Mouse (Mus musculus): ENCODE results near the gene Prdm11. TPM values are rescaled to one million over a fixed set of nuclear protein-coding genes. Genes with fewer than 3 reads are reported as not detected.

Gene Prdm11
- polyA plus RNA-seq, 3 experiments from 2014 or later: 1.1 to 2.8 (median 2.0) TPM

- no peak for ATAC-seq
Observed at GRCm38 (mm10) chr2:93011465-93011864, 34.5 kb downstream of the Prdm11 start.

- ATAC-seq: no peak
Observed at GRCm38 (mm10) chr2:93007967-93008685, 37.8 kb downstream of the Prdm11 start.

- ATAC-seq: no peak
Observed at GRCm38 (mm10) chr2:93005028-93005427, 40.9 kb downstream of the Prdm11 start.

- no peak for ATAC-seq
Observed at GRCm38 (mm10) chr2:92991976-92992375, 54.0 kb downstream of the Prdm11 start.

- ATAC-seq: no peak
Observed at GRCm38 (mm10) chr2:92989593-92989992, 56.4 kb downstream of the Prdm11 start.

- no peak for ATAC-seq
Observed at GRCm38 (mm10) chr2:92987901-92988631, 57.9 kb downstream of the Prdm11 start.

- no peak for ATAC-seq
Observed at GRCm38 (mm10) chr2:92987108-92987618, 58.8 kb downstream of the Prdm11 start.

GRCm38 (mm10) chr2:92985600-92985999 is 60.4 kb downstream of the Prdm11 start:
- ATAC-seq: no peak

- no peak for ATAC-seq
Observed at GRCm38 (mm10) chr2:92985171-92985570, 60.8 kb downstream of the Prdm11 start.

- ATAC-seq: no peak
Observed at GRCm38 (mm10) chr2:92984321-92985108, 61.5 kb downstream of the Prdm11 start.

GRCm38 (mm10) chr2:92983273-92983620 is 62.7 kb downstream of the Prdm11 start:
- no peak for ATAC-seq

GRCm38 (mm10) chr2:92982591-92983272 is 63.2 kb downstream of the Prdm11 start:
- no peak for ATAC-seq

- ATAC-seq: no peak
Observed at GRCm38 (mm10) chr2:92980165-92980564, 65.8 kb downstream of the Prdm11 start.

- no peak for ATAC-seq
Observed at GRCm38 (mm10) chr2:92975031-92975790, 70.8 kb downstream of the Prdm11 start.

- ATAC-seq: no peak
Observed at GRCm38 (mm10) chr2:92973646-92974045, 72.3 kb downstream of the Prdm11 start.

- no peak for ATAC-seq
Observed at GRCm38 (mm10) chr2:92972071-92972470, 73.9 kb downstream of the Prdm11 start.

GRCm38 (mm10) chr2:92971536-92971935 is 74.4 kb downstream of the Prdm11 start:
- no peak for ATAC-seq

- ATAC-seq: no peak
Observed at GRCm38 (mm10) chr2:92971069-92971468, 74.9 kb downstream of the Prdm11 start.

- no peak for ATAC-seq
Observed at GRCm38 (mm10) chr2:92967839-92968166, 78.2 kb downstream of the Prdm11 start.

- ATAC-seq: no peak
Observed at GRCm38 (mm10) chr2:92967032-92967838, 78.7 kb downstream of the Prdm11 start.

GRCm38 (mm10) chr2:92966257-92966656 is 79.7 kb downstream of the Prdm11 start:
- no peak for ATAC-seq
